Mouse (Mus musculus) neural tube, embryonic 11.5 days (tissue): ENCODE measurements around the gene Atp13a2. TPM values are rescaled to one million over a fixed set of nuclear protein-coding genes. Genes with fewer than 3 reads are reported as not detected.

Experiments
- ATAC-seq: fragments of 200-750 bp; cut with Nextera tagmentation; 2 replicates; pipeline ENCODE4 v1.8.0; 2017; ENCODE audit warnings: moderate number of reproducible peaks, mild to moderate bottlenecking, moderate TSS enrichment, moderate library complexity; ENCODE audit not compliant: insufficient read depth, low FRiP score, low TSS enrichment
- DNase-seq: peaks from one replicate; pipeline ENCODE4 v3.0.0-alpha.2; 2015; ENCODE audit warnings: low spot score
- H3K27ac ChIP-seq: fragments of 300-500 bp; sonication (generic); 2 replicates; pipeline ENCODE4 v1.5.1; 2014; ENCODE audit warnings: low read depth, mild to moderate bottlenecking, low read length
- H3K27me3 ChIP-seq: fragments of 300-500 bp; sonication (generic); 2 replicates; pipeline ENCODE4 v1.6.1; 2014; ENCODE audit warnings: mild to moderate bottlenecking, low read length, mixed read lengths; ENCODE audit not compliant: control insufficient read depth, insufficient read depth
- H3K36me3 ChIP-seq: fragments of 300-500 bp; sonication (generic); 2 replicates; pipeline ENCODE4 v1.6.1; 2014; ENCODE audit warnings: mild to moderate bottlenecking, low read length, moderate library complexity, mixed read lengths; ENCODE audit not compliant: control insufficient read depth, insufficient read depth
- H3K4me1 ChIP-seq: fragments of 300-500 bp; sonication (generic); 2 replicates; pipeline ENCODE4 v1.6.1; 2014; ENCODE audit warnings: low read length, mixed read lengths; ENCODE audit not compliant: control insufficient read depth, insufficient read depth
- H3K4me2 ChIP-seq: fragments of 300-500 bp; sonication (generic); 2 replicates; pipeline ENCODE4 v1.6.1; 2014; ENCODE audit warnings: low read depth, mild to moderate bottlenecking, moderate library complexity
- H3K4me3 ChIP-seq: fragments of 300-500 bp; sonication (generic); 2 replicates; pipeline ENCODE4 v1.5.1; 2014; ENCODE audit warnings: low read depth, low read length
- H3K9ac ChIP-seq: fragments of 300-500 bp; sonication (generic); 2 replicates; pipeline ENCODE4 v1.6.1; 2014; ENCODE audit warnings: mild to moderate bottlenecking, low read length
- H3K9me3 ChIP-seq: fragments of 300-500 bp; sonication (generic); 2 replicates; pipeline ENCODE4 v1.6.1; 2016; ENCODE audit warnings: low read length; ENCODE audit not compliant: control insufficient read depth
- WGBS: fragments of 180-500 bp; shearing (Covaris S2); extraction: QIAGEN DNeasy Blood & Tissue Kit; methylation state at CpG from one replicate; pipeline ENCODE4 v1.1.7; 2014; 5-methylcytosine and 5-hydroxymethylcytosine counted together
- polyA plus RNA-seq: library from polyadenylated mRNA; unstranded; fragments of >200 nt; fragmentation: Nextera tagmentation; extraction: Ambion mirVana; gene quantifications from 2 replicates; pipeline ENCODE4 v1.2.1, GENCODE M21; 2014

Gene Atp13a2
- polyA plus RNA-seq, 1 experiment from 2014 or later: 59.7 TPM

DNA sequence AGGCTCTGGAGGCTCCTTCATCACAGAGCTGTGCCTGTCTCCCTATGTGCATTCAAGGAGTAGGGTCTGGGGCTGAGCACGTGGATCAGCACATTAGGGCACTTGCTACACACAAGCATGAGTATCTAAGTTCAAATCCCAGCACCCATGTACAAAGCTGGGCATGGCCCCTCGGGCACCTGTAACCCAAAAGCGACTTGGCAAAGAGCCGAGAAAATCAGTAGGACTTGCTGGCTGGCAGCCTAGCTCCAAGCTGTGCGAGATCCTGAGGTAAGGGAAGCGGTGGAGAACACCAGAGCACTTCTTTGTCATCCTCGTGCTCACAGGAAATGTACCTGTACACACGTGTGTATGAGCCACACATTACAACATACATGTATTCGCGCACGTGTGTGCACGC is 65.8 kb downstream of the Atp13a2 start:
- ATAC-seq (no peak), DNase-seq (no peak)
- Histone ChIP-seq H3K9me3 (no peaks in the 10 kb centered on the region), H3K9ac (no peak overlapping the region), H3K4me3 (no peak overlapping the region), H3K27me3 (no peaks in the 10 kb centered on the region), H3K4me2 (no peak overlapping the region), H3K4me1 (peaks cover 31% of the 10 kb centered on the region), H3K36me3 (no peaks in the 10 kb centered on the region; the same call in 1 of the 2 replicates), H3K27ac (no peak overlapping the region)
- WGBS: 95% methylated on average over 12 of the region's 12 CpGs

DNA sequence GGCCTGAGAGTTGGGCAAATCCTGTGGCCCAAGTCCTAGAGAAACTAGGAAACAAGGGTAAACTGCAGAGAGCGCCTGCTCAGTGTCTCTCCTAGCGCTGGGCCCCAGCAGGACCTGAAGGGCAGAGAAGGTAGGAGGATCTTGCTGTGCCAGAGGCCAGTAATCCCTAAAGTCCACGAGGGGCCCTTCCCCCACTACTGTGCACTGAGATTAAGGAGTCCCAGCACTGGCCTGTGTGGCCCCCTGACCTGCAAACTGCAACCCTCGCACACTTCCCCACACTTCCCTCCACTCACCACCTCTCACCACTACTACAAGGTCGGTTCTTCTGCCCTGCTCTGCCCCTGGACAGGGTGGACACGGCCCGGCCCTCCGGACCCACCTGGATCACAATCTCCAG is 66.5 kb downstream of the Atp13a2 start:
- Histone ChIP-seq H3K27ac (no peak overlapping the region), H3K4me1 (peaks cover 31% of the 10 kb centered on the region), H3K9ac (no peak overlapping the region; the same call in 1 of the 2 replicates), H3K36me3 (no peaks in the 10 kb centered on the region; the same call in 1 of the 2 replicates), H3K4me2 (no peak overlapping the region), H3K9me3 (no peaks in the 10 kb centered on the region), H3K4me3 (no peak overlapping the region), H3K27me3 (no peaks in the 10 kb centered on the region)
- DNase-seq (no peak), ATAC-seq (no peak)
- 66% methylated on average over 8 of the region's 8 CpGs for WGBS

DNA sequence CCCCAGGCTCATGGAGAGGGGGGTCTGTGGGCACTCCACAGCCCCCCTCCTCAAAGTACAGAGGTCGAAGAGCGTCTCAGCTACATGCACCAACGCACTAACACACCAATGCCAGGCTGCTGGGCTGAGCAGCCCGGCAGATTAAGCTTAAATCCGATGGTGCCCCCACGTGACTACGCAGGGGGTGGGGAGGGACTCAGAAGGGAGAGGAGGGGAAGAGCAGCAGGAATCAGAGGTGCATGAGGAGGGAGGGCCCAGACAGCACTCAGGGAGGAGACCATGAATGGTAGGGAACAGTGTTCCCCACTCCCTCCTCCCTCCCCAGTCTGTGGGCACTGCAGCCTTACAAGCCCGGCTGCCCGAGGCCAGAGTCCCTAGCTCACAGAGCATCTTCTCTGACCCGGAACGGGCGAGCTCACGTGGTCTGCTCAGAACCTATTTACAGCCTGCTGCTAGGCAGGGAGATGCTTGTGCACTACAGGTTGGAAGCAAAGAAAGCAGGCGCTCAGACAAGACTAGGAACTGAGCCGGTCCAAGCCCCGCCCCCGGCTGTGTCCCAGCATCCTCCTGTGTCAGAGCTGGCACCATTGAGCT is 67.0 kb downstream of the Atp13a2 start:
- no peaks in the 10 kb centered on the region for H3K9me3 ChIP-seq
- no peak overlapping the region for H3K4me3 ChIP-seq
- H3K27ac ChIP-seq: 0 out of 2 replicates have a peak overlapping the region, but pooled peaks have one; percentile 56
- DNase-seq (no peak), ATAC-seq (no peak)
- H3K36me3 ChIP-seq: no peaks in the 10 kb centered on the region; the same call in 1 of the 2 replicates
- WGBS: 38% methylated on average over 17 of the region's 17 CpGs
- H3K4me2 ChIP-seq: 0 out of 2 replicates have a peak overlapping the region, but pooled peaks have one; percentile 7
- H3K27me3 ChIP-seq: no peaks in the 10 kb centered on the region
- H3K4me1 ChIP-seq: peaks cover 26% of the 10 kb centered on the region
- H3K9ac ChIP-seq: peak overlapping the region; percentile 47

Other genes starting within 250 kb of the Atp13a2 start
- not detected in 2 replicates for gene Padi6, start 244.2 kb upstream of the Atp13a2 start, polyA plus RNA-seq
- gene Padi4, start 212.6 kb upstream of the Atp13a2 start, polyA plus RNA-seq: 0.09 and 0.50 TPM in 2 replicates
- gene Padi3, start 176.2 kb upstream of the Atp13a2 start, polyA plus RNA-seq: not detected in 2 replicates
- 0.22 TPM in 1 of 2 replicates, not detected in the other for gene Padi1, start 141.1 kb upstream of the Atp13a2 start, polyA plus RNA-seq
- 1.1 and 1.7 TPM in 2 replicates for gene Padi2, start 80.5 kb upstream of the Atp13a2 start, polyA plus RNA-seq
- gene Sdhb, start 25.7 kb upstream of the Atp13a2 start, polyA plus RNA-seq: 408 and 418 TPM in 2 replicates
- gene Mfap2, start 23.5 kb downstream of the Atp13a2 start, polyA plus RNA-seq: 279 and 295 TPM in 2 replicates
- 7.9 and 10.3 TPM in 2 replicates for gene Crocc, start 73.7 kb downstream of the Atp13a2 start, polyA plus RNA-seq
- 47.7 and 53.0 TPM in 2 replicates for gene Necap2, start 91.5 kb downstream of the Atp13a2 start, polyA plus RNA-seq
- gene Spata21, start 101.5 kb downstream of the Atp13a2 start, polyA plus RNA-seq: not detected in 2 replicates
- gene Szrd1, start 152.9 kb downstream of the Atp13a2 start, polyA plus RNA-seq: 30.7 and 32.1 TPM in 2 replicates
- 29.3 and 30.3 TPM in 2 replicates for gene Fbxo42, start 161.0 kb downstream of the Atp13a2 start, polyA plus RNA-seq
- gene Rsg1, start 227.1 kb downstream of the Atp13a2 start, polyA plus RNA-seq: 5.4 and 6.5 TPM in 2 replicates